In genomic region chr2:25373431-25373830, GRCm38 (mm10) we compare ENCODE assay signal across 9 mouse cellular contexts. TPM values are rescaled to one million over a fixed set of nuclear protein-coding genes. Genes with fewer than 3 reads are reported as not detected.
DNase-seq lines count a peak whose midpoint lies in the region; ATAC-seq and TF ChIP-seq lines count a peak whose summit lies in the region.
"Had no signal": no experiment of that assay in that cellular context is flagged by ENCODE, and none has a peak within 500 bp of the region (broad histone marks: within the 10 kb centered on the region; RNA-seq: fewer than 3 reads in every experiment).

No protein-coding gene starts in this region.

- 8% methylated on average over 2 of the region's 2 CpGs for WGBS in embryonic facial prominence, embryonic 12.5 days
- 43% methylated on average over 2 of the region's 2 CpGs for WGBS in limb, embryonic 10.5 days
- 14% methylated on average over 2 of the region's 2 CpGs for WGBS in neural tube, embryonic 14.5 days

- TF ChIP-seq CTCF in layer of hippocampus, adult 2 months (conservative IDR thresholded peaks at IDR 0.05) = no peak

- peak overlapping the region; percentile 72 for H3K9ac ChIP-seq in embryonic facial prominence, embryonic 12.5 days
- H3K9ac ChIP-seq in neural tube, embryonic 14.5 days (replicated peaks; ENCODE audit: low read depth, low read length) = no peak overlapping the region

- H3K9me3 ChIP-seq in embryonic facial prominence, embryonic 12.5 days = no peaks in the 10 kb centered on the region
- H3K9me3 ChIP-seq in limb, embryonic 10.5 days (replicated peaks) = no peaks in the 10 kb centered on the region
- H3K9me3 ChIP-seq in neural tube, embryonic 14.5 days (ENCODE audit: control insufficient read depth, low read length) = no peaks in the 10 kb centered on the region

- peak overlapping the region; percentile 58; the same call in 1 of the 2 replicates for H3K4me3 ChIP-seq in layer of hippocampus, adult 2 months
- peak overlapping the region; percentile 67 for H3K4me3 ChIP-seq in embryonic facial prominence, embryonic 12.5 days
- H3K4me3 ChIP-seq in limb, embryonic 10.5 days = peak overlapping the region; percentile 78
- H3K4me3 ChIP-seq in neural tube, embryonic 14.5 days (ENCODE audit: low read depth, low read length) = no peak overlapping the region

- DNase-seq in layer of hippocampus, adult 2 months (ENCODE audit: low spot score in 2 of 2) = no peak
- no peak for DNase-seq in layer of hippocampus, adult 9-10 months (ENCODE audit: low spot score)
- DNase-seq in limb, embryonic 10.5 days (ENCODE audit: low spot score) = no peak
- no peak for DNase-seq in thymus, postnatal 4 days
- DNase-seq in cerebellum, adult 11-12 months = no peak
- DNase-seq in gastrocnemius, postnatal 4 days (ENCODE audit: low spot score in 2 of 2) = no peak
- DNase-seq: thymus, postnatal 36 days had no signal

- H3K36me3 ChIP-seq in embryonic facial prominence, embryonic 12.5 days = peaks cover 36% of the 10 kb centered on the region
- H3K36me3 ChIP-seq in limb, embryonic 10.5 days = peaks cover 41% of the 10 kb centered on the region
- no peaks in the 10 kb centered on the region for H3K36me3 ChIP-seq in neural tube, embryonic 14.5 days (ENCODE audit: control insufficient read depth, insufficient read depth, low read length)

- H3K4me1 ChIP-seq in embryonic facial prominence, embryonic 12.5 days = peaks cover 20% of the 10 kb centered on the region
- H3K4me1 ChIP-seq in limb, embryonic 10.5 days = peaks cover 31% of the 10 kb centered on the region
- H3K4me1 ChIP-seq in neural tube, embryonic 14.5 days (ENCODE audit: control insufficient read depth, insufficient read depth, low read length) = peaks cover 8% of the 10 kb centered on the region; the same call in 1 of the 2 replicates

- ATAC-seq in embryonic facial prominence, embryonic 12.5 days (ENCODE audit: insufficient number of reproducible peaks, insufficient read depth, low FRiP score, low TSS enrichment) = no peak
- no peak for ATAC-seq in neural tube, embryonic 14.5 days (ENCODE audit: low read depth)

- no peak overlapping the region for H3K27ac ChIP-seq in layer of hippocampus, adult 2 months
- no peak overlapping the region for H3K27ac ChIP-seq in embryonic facial prominence, embryonic 12.5 days
- peak overlapping the region; percentile 92 for H3K27ac ChIP-seq in limb, embryonic 10.5 days
- H3K27ac ChIP-seq in neural tube, embryonic 14.5 days (ENCODE audit: low read depth, low read length) = no peak overlapping the region

- H3K4me2 ChIP-seq in embryonic facial prominence, embryonic 12.5 days (replicated peaks) = peak overlapping the region; percentile 92
- peak overlapping the region; percentile 96 for H3K4me2 ChIP-seq in neural tube, embryonic 14.5 days (ENCODE audit: low read depth, low read length)

- H3K27me3 ChIP-seq in embryonic facial prominence, embryonic 12.5 days = 0 out of 2 replicates have a peak, but pooled peaks cover 3% of the 10 kb centered on the region
- H3K27me3 ChIP-seq in limb, embryonic 10.5 days (ENCODE audit: low read depth, poor library complexity, severe bottlenecking) = no peaks in the 10 kb centered on the region
- no peaks in the 10 kb centered on the region for H3K27me3 ChIP-seq in neural tube, embryonic 14.5 days (ENCODE audit: control insufficient read depth, insufficient read depth, low read length)

RNA-seq across cellular contexts. Expression of gene Sapcd2, which starts 1.3 kb away (rescaled TPM):
- 1 to 10 TPM; 3.0 to 4.0 TPM for total RNA-seq in layer of hippocampus, adult 2 months (2021)
- polyA plus RNA-seq in embryonic facial prominence, embryonic 12.5 days (2016; fragmentation: Nextera tagmentation; extraction: Ambion mirVana) = 51.4 and 51.6 TPM in 2 replicates
- polyA plus RNA-seq in limb, embryonic 10.5 days (2016; fragmentation: Nextera tagmentation; extraction: Ambion mirVana) = 88.3 and 88.7 TPM in 2 replicates
- 6.9 and 7.8 TPM in 2 replicates for polyA plus RNA-seq in neural tube, embryonic 14.5 days (2014; fragmentation: Nextera tagmentation; extraction: Ambion mirVana)
- 1 to 10 TPM; 6.2 TPM for total RNA-seq in gastrocnemius, postnatal 4 days (2021)

RNA-seq across cellular contexts. Expression of gene Uap1l1, which starts 7.9 kb away (rescaled TPM):
- 10 to 100 TPM; 14.6 to 19.8 TPM for total RNA-seq in layer of hippocampus, adult 2 months (2021)
- polyA plus RNA-seq in embryonic facial prominence, embryonic 12.5 days (2016; fragmentation: Nextera tagmentation; extraction: Ambion mirVana) = 7.9 and 8.9 TPM in 2 replicates
- polyA plus RNA-seq in limb, embryonic 10.5 days (2016; fragmentation: Nextera tagmentation; extraction: Ambion mirVana) = 8.1 and 9.0 TPM in 2 replicates
- 4.6 and 5.2 TPM in 2 replicates for polyA plus RNA-seq in neural tube, embryonic 14.5 days (2014; fragmentation: Nextera tagmentation; extraction: Ambion mirVana)
- 10 to 100 TPM; 11.2 to 14.3 TPM for total RNA-seq in gastrocnemius, postnatal 4 days (2021)

RNA-seq across cellular contexts. Expression of gene Dpp7, which starts 17.3 kb away (rescaled TPM):
- total RNA-seq in layer of hippocampus, adult 2 months (2021) = 10 to 100 TPM; 32.1 to 36.2 TPM
- 25.0 and 27.0 TPM in 2 replicates for polyA plus RNA-seq in embryonic facial prominence, embryonic 12.5 days (2016; fragmentation: Nextera tagmentation; extraction: Ambion mirVana)
- 15.7 and 18.7 TPM in 2 replicates for polyA plus RNA-seq in limb, embryonic 10.5 days (2016; fragmentation: Nextera tagmentation; extraction: Ambion mirVana)
- 23.9 and 27.1 TPM in 2 replicates for polyA plus RNA-seq in neural tube, embryonic 14.5 days (2014; fragmentation: Nextera tagmentation; extraction: Ambion mirVana)
- total RNA-seq in gastrocnemius, postnatal 4 days (2021) = 10 to 100 TPM in 1 of 2 experiments, 1 to 10 TPM in 1; 8.1 to 11.9 TPM

RNA-seq across cellular contexts. Expression of gene Entpd2, which starts 22.2 kb away (rescaled TPM):
- 10 to 100 TPM; 14.6 to 16.6 TPM for total RNA-seq in layer of hippocampus, adult 2 months (2021)
- 0.41 and 0.42 TPM in 2 replicates for polyA plus RNA-seq in embryonic facial prominence, embryonic 12.5 days (2016; fragmentation: Nextera tagmentation; extraction: Ambion mirVana)
- 0.19 TPM in 1 of 2 replicates, not detected in the other for polyA plus RNA-seq in limb, embryonic 10.5 days (2016; fragmentation: Nextera tagmentation; extraction: Ambion mirVana)
- 1.6 and 10.6 TPM in 2 replicates for polyA plus RNA-seq in neural tube, embryonic 14.5 days (2014; fragmentation: Nextera tagmentation; extraction: Ambion mirVana)
- total RNA-seq in gastrocnemius, postnatal 4 days (2021) = 10 to 100 TPM; 35.1 to 42.0 TPM

RNA-seq across cellular contexts. Expression of gene Npdc1, which starts 25.7 kb away (rescaled TPM):
- total RNA-seq in layer of hippocampus, adult 2 months (2021) = 100 to 1,000 TPM; 429 to 433 TPM
- 47.7 and 60.0 TPM in 2 replicates for polyA plus RNA-seq in embryonic facial prominence, embryonic 12.5 days (2016; fragmentation: Nextera tagmentation; extraction: Ambion mirVana)
- 5.7 and 8.1 TPM in 2 replicates for polyA plus RNA-seq in limb, embryonic 10.5 days (2016; fragmentation: Nextera tagmentation; extraction: Ambion mirVana)
- 397 and 496 TPM in 2 replicates for polyA plus RNA-seq in neural tube, embryonic 14.5 days (2014; fragmentation: Nextera tagmentation; extraction: Ambion mirVana)
- total RNA-seq in gastrocnemius, postnatal 4 days (2021) = 10 to 100 TPM; 41.2 to 45.9 TPM
